Mouse (Mus musculus): Measurements from ENCODE around the gene Dcpp1. TPM values are rescaled to one million over a fixed set of nuclear protein-coding genes. Genes with fewer than 3 reads are reported as not detected.
"Not testable (repeated sequence)": the region's sequence is repeated elsewhere in the genome, so short reads cannot be mapped to it uniquely, and the experiment has no call there.

The Dcpp1 gene
- polyA plus RNA-seq, 1 experiment from 2014 or later, result not detected

DNA sequence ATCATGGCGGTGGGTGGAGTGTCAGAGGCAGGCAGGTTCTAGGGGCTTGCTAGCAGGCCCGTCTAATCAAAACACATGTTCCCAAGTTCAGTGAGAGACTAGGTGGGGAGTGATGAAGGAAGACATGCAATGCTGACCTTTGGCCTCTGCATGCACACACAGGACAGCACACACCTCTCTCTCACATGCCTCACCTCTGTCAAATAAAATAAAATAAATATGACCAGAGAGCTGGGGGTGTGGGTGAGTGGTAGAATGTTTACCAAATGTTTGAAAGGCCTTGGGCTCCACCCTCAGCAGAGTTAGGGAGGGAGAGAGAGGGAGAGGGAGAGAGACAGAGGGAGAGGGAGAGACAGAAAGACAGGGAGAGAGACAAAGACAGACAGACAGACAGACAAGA is 22.8 kb upstream of the Dcpp1 start:
- no peak for ATAC-seq (replicated peaks)
- H3K4me3 ChIP-seq, result no peak overlapping the region
- no peak overlapping the region for H3K27ac ChIP-seq
- H3K36me3 ChIP-seq (replicated peaks), result no peaks in the 10 kb centered on the region
- H3K27me3 ChIP-seq (replicated peaks), result no peaks in the 10 kb centered on the region
- no peaks in the 10 kb centered on the region for H3K4me1 ChIP-seq
- no peak overlapping the region for H3K4me2 ChIP-seq
- H3K9me3 ChIP-seq, result no peaks in the 10 kb centered on the region
- H3K9ac ChIP-seq, result no peak overlapping the region
- WGBS, result 81% methylated on average over 2 of the region's 2 CpGs

DNA sequence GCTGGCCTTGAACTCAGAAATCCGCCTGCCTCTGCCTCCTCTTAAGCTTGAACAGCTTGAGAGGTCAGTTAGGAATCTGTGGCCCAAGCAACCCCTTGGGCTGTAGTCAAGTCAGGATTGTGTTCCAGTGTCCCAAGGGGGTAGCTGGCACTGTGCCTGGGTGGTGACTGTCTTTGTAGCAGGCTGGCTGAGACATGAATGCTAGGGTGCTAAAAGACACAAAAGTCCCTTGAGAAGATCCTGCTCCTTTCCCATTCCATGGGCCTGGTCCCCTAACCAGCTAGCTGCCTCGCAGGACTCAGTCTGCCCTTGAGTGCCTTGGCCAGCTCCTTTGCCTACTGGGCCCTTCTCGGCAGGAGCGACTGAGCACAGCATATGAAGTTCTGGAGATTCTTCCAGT is 17.8 kb upstream of the Dcpp1 start:
- Histone ChIP-seq H3K4me1 (no peaks in the 10 kb centered on the region), H3K9me3 (no peaks in the 10 kb centered on the region), H3K4me2 (no peak overlapping the region), H3K36me3 (replicated peaks) (no peaks in the 10 kb centered on the region), H3K9ac (no peak overlapping the region), H3K4me3 (no peak overlapping the region), H3K27ac (no peak overlapping the region), H3K27me3 (replicated peaks) (no peaks in the 10 kb centered on the region)
- 77% methylated on average over 4 of the region's 4 CpGs for WGBS
- no peak for ATAC-seq (replicated peaks)

DNA sequence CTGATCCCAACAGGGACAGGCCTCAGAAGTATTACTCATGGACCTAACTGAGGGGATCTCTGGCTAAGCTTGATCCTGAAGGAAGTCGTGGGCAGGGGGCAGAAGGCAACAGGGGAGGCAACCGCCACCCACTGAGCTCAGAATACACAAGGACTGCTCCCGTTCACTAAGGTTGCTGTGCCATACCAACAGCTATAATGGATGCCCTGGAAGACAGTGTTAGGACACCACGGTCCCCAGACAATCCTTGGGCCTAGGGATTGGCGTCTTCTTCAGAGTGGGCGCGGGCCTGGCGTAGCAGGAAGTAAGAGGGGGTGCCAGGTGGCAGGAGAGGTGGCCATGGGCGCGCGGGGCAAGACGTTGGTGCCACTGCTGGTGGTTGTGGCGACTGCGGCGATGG is 12.9 kb upstream of the Dcpp1 start, which contains the start of gene Prss21:
TSS of gene Prss21 (plus strand) at position 301 of the 400 bp plus-strand sequence.
- Histone ChIP-seq H3K36me3 (replicated peaks) (no peaks in the 10 kb centered on the region), H3K27me3 (replicated peaks) (no peaks in the 10 kb centered on the region), H3K4me2 (no peak within 1 kb of the TSS), H3K4me1 (no peaks in the 10 kb centered on the region), H3K4me3 (no peak within 1 kb of the TSS), H3K9me3 (no peaks in the 10 kb centered on the region), H3K27ac (no peak within 1 kb of the TSS), H3K9ac (no peak within 1 kb of the TSS)
- WGBS, result 87% methylated on average over 15 of the region's 15 CpGs
- ATAC-seq (replicated peaks), result no peak

DNA sequence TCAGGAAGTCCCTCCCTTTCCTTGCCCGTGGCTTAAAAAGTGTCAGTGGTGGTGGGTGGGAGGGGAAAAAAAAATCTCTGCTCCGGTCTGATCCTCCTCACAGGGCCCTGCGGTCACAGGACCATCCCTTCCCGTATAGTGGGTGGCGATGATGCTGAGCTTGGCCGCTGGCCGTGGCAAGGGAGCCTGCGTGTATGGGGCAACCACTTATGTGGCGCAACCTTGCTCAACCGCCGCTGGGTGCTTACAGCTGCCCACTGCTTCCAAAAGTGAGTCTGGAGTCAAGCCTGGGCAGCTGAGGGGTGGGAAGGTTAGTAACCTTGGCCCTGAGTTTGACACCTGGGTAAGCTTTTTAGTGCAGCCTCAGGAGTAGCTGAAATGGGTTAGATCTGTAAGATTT is 12.2 kb upstream of the Dcpp1 start:
- Histone ChIP-seq H3K4me3 (no peak overlapping the region), H3K27me3 (replicated peaks) (no peaks in the 10 kb centered on the region), H3K4me1 (no peaks in the 10 kb centered on the region), H3K4me2 (no peak overlapping the region), H3K27ac (no peak overlapping the region), H3K9me3 (no peaks in the 10 kb centered on the region), H3K9ac (no peak overlapping the region), H3K36me3 (replicated peaks) (no peaks in the 10 kb centered on the region)
- ATAC-seq (replicated peaks), result no peak
- WGBS, result 90% methylated on average over 11 of the region's 11 CpGs

GRCm38 (mm10) chr17:23873884-23874856 is 6.5 kb upstream of the Dcpp1 start:
- Histone ChIP-seq H3K4me2 (no peak overlapping the region), H3K27me3 (replicated peaks) (no peaks in the 10 kb centered on the region), H3K4me1 (no peaks in the 10 kb centered on the region), H3K9ac (no peak overlapping the region), H3K27ac (no peak overlapping the region), H3K4me3 (no peak overlapping the region), H3K9me3 (no peaks in the 10 kb centered on the region), H3K36me3 (replicated peaks) (no peaks in the 10 kb centered on the region)
- ATAC-seq (replicated peaks), result no peak
- 44% methylated on average over 8 of the region's 8 CpGs for WGBS

DNA sequence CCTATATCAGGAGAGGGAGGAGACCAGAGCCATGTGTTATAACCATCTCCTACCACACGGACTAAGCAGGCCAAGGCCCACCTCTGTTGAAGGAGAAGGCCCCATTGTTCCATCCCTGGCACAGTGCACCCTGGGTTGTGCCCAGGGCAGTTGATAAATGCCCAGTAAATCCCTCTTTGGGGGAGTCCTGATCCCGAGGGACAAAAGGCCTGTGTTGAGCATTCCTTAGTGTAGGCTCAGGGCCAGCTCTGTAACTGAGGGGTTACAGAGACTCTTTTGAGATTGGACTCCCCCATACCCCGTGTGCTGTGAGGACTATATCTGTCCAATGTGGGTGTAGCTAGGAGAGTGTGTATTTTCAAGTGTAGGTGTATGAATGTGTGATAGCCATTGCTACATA is 3.9 kb upstream of the Dcpp1 start:
- no peaks in the 10 kb centered on the region for H3K4me1 ChIP-seq
- no peak overlapping the region for H3K4me3 ChIP-seq
- H3K4me2 ChIP-seq, result no peak overlapping the region
- H3K9ac ChIP-seq, result no peak overlapping the region
- H3K36me3 ChIP-seq (replicated peaks), result no peaks in the 10 kb centered on the region
- WGBS, result 45% methylated on average over 3 of the region's 3 CpGs
- H3K27ac ChIP-seq, result no peak overlapping the region
- H3K27me3 ChIP-seq (replicated peaks), result no peaks in the 10 kb centered on the region
- no peaks in the 10 kb centered on the region for H3K9me3 ChIP-seq
- peak; percentile 80 for ATAC-seq (replicated peaks)

DNA sequence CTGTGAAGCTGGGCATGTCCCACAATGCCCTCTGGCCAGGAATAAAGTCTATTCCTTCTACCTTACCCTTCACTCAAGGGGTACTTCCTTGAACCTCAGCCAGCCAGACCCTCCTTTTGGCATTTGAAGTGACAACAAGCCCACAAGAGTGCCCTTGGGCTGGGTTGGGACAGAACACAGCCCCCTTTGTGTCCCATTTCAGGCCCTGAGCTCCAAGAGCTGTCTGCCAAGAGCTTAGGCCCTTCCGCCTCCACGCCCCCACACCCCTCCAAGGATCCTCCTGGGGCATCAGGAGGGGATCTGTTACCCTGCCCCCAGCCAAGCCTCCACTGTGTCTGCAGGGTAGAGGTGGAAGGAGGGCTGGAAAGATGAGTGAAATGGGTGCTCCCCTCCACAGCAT is 3.5 kb upstream of the Dcpp1 start:
- no peak overlapping the region for H3K4me2 ChIP-seq
- H3K27me3 ChIP-seq (replicated peaks), result no peaks in the 10 kb centered on the region
- no peaks in the 10 kb centered on the region for H3K36me3 ChIP-seq (replicated peaks)
- no peak overlapping the region for H3K9ac ChIP-seq
- no peak overlapping the region for H3K27ac ChIP-seq
- WGBS, result 67% methylated on average over 2 of the region's 2 CpGs
- H3K4me3 ChIP-seq, result no peak overlapping the region
- H3K4me1 ChIP-seq, result no peaks in the 10 kb centered on the region
- ATAC-seq (replicated peaks), result peak; percentile 66; the same call in 1 of the 2 replicates
- no peaks in the 10 kb centered on the region for H3K9me3 ChIP-seq

GRCm38 (mm10) chr17:23917158-23917557 is 36.5 kb downstream of the Dcpp1 start, which contains the start of gene Dcpp3:
TSS of gene Dcpp3 (plus strand) at chr17:23917458.
- H3K36me3 ChIP-seq (replicated peaks), result not testable (repeated sequence)

GRCm38 (mm10) chr17:23924531-23925007 is 43.9 kb downstream of the Dcpp1 start:
- peak overlapping the region; percentile 88 for H3K27ac ChIP-seq
- peak overlapping the region; percentile 67 for H3K4me3 ChIP-seq
- under 1% methylated on average over 29 of the region's 29 CpGs for WGBS
- peak overlapping the region; percentile 88 for H3K4me2 ChIP-seq
- peak; percentile 98 for ATAC-seq (replicated peaks)
- H3K36me3 ChIP-seq (replicated peaks), result no peaks in the 10 kb centered on the region
- peak overlapping the region; percentile 58 for H3K9ac ChIP-seq
- H3K27me3 ChIP-seq (replicated peaks), result no peaks in the 10 kb centered on the region
- no peaks in the 10 kb centered on the region for H3K9me3 ChIP-seq
- peaks cover 8% of the 10 kb centered on the region for H3K4me1 ChIP-seq

More at GRCm38 (mm10) chr17:23917158-23917557, 36.5 kb downstream of the Dcpp1 start, which contains the start of gene Dcpp3:
- H3K4me3 ChIP-seq; H3K9ac ChIP-seq; H3K27me3 ChIP-seq (replicated peaks); H3K9me3 ChIP-seq; H3K4me2 ChIP-seq; H3K4me1 ChIP-seq; H3K27ac ChIP-seq; ATAC-seq (replicated peaks): not testable (repeated sequence)
- 88% methylated on average over 4 of the region's 4 CpGs for WGBS

GRCm38 (mm10) chr17:23925090-23925493 is 44.4 kb downstream of the Dcpp1 start:
- Histone ChIP-seq H3K9me3 (no peaks in the 10 kb centered on the region), H3K4me3 (peak overlapping the region; percentile 67), H3K4me2 (peak overlapping the region; percentile 88), H3K27me3 (replicated peaks) (no peaks in the 10 kb centered on the region), H3K27ac (peak overlapping the region; percentile 88), H3K36me3 (replicated peaks) (no peaks in the 10 kb centered on the region), H3K9ac (peak overlapping the region; percentile 58), H3K4me1 (peaks cover 8% of the 10 kb centered on the region)
- ATAC-seq (replicated peaks), result peak; percentile 90
- WGBS, result 0% methylated on average over 14 of the region's 14 CpGs

DNA sequence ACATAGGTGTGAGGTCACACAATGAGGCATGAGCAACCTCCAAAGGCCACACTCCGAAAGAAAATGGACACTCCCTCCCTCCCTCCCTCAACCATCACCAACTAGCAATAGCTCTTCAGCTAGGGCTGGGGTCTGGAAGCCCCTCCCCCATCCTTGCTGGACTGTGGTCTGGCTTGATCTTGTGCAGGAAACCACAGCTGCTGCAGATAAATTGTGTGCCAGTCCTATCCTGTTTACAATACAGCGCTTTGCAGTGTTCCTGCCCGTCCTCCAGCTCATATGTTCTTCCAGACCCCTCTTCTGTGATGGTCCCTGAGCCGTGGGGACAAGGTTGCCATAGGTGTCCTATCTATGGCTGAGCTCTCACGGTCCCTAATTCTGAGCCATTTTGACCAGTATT is 50.5 kb downstream of the Dcpp1 start:
- no peaks in the 10 kb centered on the region for H3K4me1 ChIP-seq
- no peaks in the 10 kb centered on the region for H3K9me3 ChIP-seq
- WGBS, result 91% methylated on average over 5 of the region's 5 CpGs
- H3K27me3 ChIP-seq (replicated peaks), result no peaks in the 10 kb centered on the region
- no peak overlapping the region for H3K27ac ChIP-seq
- H3K4me3 ChIP-seq, result no peak overlapping the region
- no peak for ATAC-seq (replicated peaks)
- H3K4me2 ChIP-seq, result no peak overlapping the region
- no peaks in the 10 kb centered on the region for H3K36me3 ChIP-seq (replicated peaks)
- H3K9ac ChIP-seq, result no peak overlapping the region

All from midbrain, embryonic 15.5 days (tissue).